Mouse (Mus musculus) neural tube, embryonic 11.5 days (tissue): ENCODE data around the gene Zc3hav1. TPM values are rescaled to one million over a fixed set of nuclear protein-coding genes. Genes with fewer than 3 reads are reported as not detected.
A peak's percentile ranks its signal among the peaks of the same experiment; 100 is the strongest.

Experiments used
- ATAC-seq: fragments of 200-750 bp; cut with Nextera tagmentation; 2 replicates; pipeline ENCODE4 v1.8.0; 2017; ENCODE audit warnings: moderate number of reproducible peaks, mild to moderate bottlenecking, moderate TSS enrichment, moderate library complexity; ENCODE audit not compliant: insufficient read depth, low FRiP score, low TSS enrichment
- DNase-seq: peaks from one replicate; pipeline ENCODE4 v3.0.0-alpha.2; 2015; ENCODE audit warnings: low spot score
- H3K27ac ChIP-seq: fragments of 300-500 bp; sonication (generic); 2 replicates; pipeline ENCODE4 v1.5.1; 2014; ENCODE audit warnings: low read depth, mild to moderate bottlenecking, low read length
- H3K27me3 ChIP-seq: fragments of 300-500 bp; sonication (generic); 2 replicates; pipeline ENCODE4 v1.6.1; 2014; ENCODE audit warnings: mild to moderate bottlenecking, low read length, mixed read lengths; ENCODE audit not compliant: control insufficient read depth, insufficient read depth
- H3K36me3 ChIP-seq: fragments of 300-500 bp; sonication (generic); 2 replicates; pipeline ENCODE4 v1.6.1; 2014; ENCODE audit warnings: mild to moderate bottlenecking, low read length, moderate library complexity, mixed read lengths; ENCODE audit not compliant: control insufficient read depth, insufficient read depth
- H3K4me1 ChIP-seq: fragments of 300-500 bp; sonication (generic); 2 replicates; pipeline ENCODE4 v1.6.1; 2014; ENCODE audit warnings: low read length, mixed read lengths; ENCODE audit not compliant: control insufficient read depth, insufficient read depth
- H3K4me2 ChIP-seq: fragments of 300-500 bp; sonication (generic); 2 replicates; pipeline ENCODE4 v1.6.1; 2014; ENCODE audit warnings: low read depth, mild to moderate bottlenecking, moderate library complexity
- H3K4me3 ChIP-seq: fragments of 300-500 bp; sonication (generic); 2 replicates; pipeline ENCODE4 v1.5.1; 2014; ENCODE audit warnings: low read depth, low read length
- H3K9ac ChIP-seq: fragments of 300-500 bp; sonication (generic); 2 replicates; pipeline ENCODE4 v1.6.1; 2014; ENCODE audit warnings: mild to moderate bottlenecking, low read length
- H3K9me3 ChIP-seq: fragments of 300-500 bp; sonication (generic); 2 replicates; pipeline ENCODE4 v1.6.1; 2016; ENCODE audit warnings: low read length; ENCODE audit not compliant: control insufficient read depth
- WGBS: fragments of 180-500 bp; shearing (Covaris S2); extraction: QIAGEN DNeasy Blood & Tissue Kit; methylation state at CpG from one replicate; pipeline ENCODE4 v1.1.7; 2014; 5-methylcytosine and 5-hydroxymethylcytosine counted together
- polyA plus RNA-seq: library from polyadenylated mRNA; unstranded; fragments of >200 nt; fragmentation: Nextera tagmentation; extraction: Ambion mirVana; gene quantifications from 2 replicates; pipeline ENCODE4 v1.2.1, GENCODE M21; 2014

Zc3hav1 gene
- polyA plus RNA-seq, 1 experiment from 2014 or later, result 1.4 TPM

- no peak overlapping the region for H3K27ac ChIP-seq
- WGBS, result 94% methylated on average over 9 of the region's 9 CpGs
- H3K9ac ChIP-seq, result no peak overlapping the region
- no peaks in the 10 kb centered on the region for H3K36me3 ChIP-seq
- H3K4me2 ChIP-seq, result no peak overlapping the region
- H3K9me3 ChIP-seq, result no peaks in the 10 kb centered on the region
- no peak overlapping the region for H3K4me3 ChIP-seq
- H3K27me3 ChIP-seq, result no peaks in the 10 kb centered on the region
- H3K4me1 ChIP-seq, result no peaks in the 10 kb centered on the region
- DNase-seq, result no peak
- ATAC-seq, result no peak
Measured at GRCm38 (mm10) chr6:38320621-38321020, 33.8 kb downstream of the Zc3hav1 start.

GRCm38 (mm10) chr6:38316050-38316449 lies 38.4 kb downstream of the Zc3hav1 start:
- Histone ChIP-seq H3K27me3 (no peaks in the 10 kb centered on the region), H3K36me3 (no peaks in the 10 kb centered on the region), H3K4me1 (no peaks in the 10 kb centered on the region), H3K9me3 (no peaks in the 10 kb centered on the region), H3K4me2 (no peak overlapping the region), H3K9ac (no peak overlapping the region), H3K4me3 (no peak overlapping the region), H3K27ac (no peak overlapping the region)
- DNase-seq (no peak), ATAC-seq (no peak)
- WGBS, result 93% methylated on average over 4 of the region's 4 CpGs

- no peaks in the 10 kb centered on the region for H3K36me3 ChIP-seq
- no peak overlapping the region for H3K4me3 ChIP-seq
- H3K4me2 ChIP-seq, result no peak overlapping the region
- no peaks in the 10 kb centered on the region for H3K9me3 ChIP-seq
- no peak for ATAC-seq
- no peaks in the 10 kb centered on the region for H3K4me1 ChIP-seq
- no peak overlapping the region for H3K27ac ChIP-seq
- no peak for DNase-seq
- no peaks in the 10 kb centered on the region for H3K27me3 ChIP-seq
- H3K9ac ChIP-seq, result no peak overlapping the region
Measured at GRCm38 (mm10) chr6:38309741-38310140, 44.7 kb downstream of the Zc3hav1 start.

GRCm38 (mm10) chr6:38304981-38305380 lies 49.4 kb downstream of the Zc3hav1 start:
- WGBS, result 81% methylated on average over 3 of the region's 3 CpGs
- Histone ChIP-seq H3K36me3 (no peaks in the 10 kb centered on the region), H3K4me3 (no peak overlapping the region), H3K9me3 (no peaks in the 10 kb centered on the region), H3K4me2 (no peak overlapping the region), H3K27ac (no peak overlapping the region), H3K27me3 (no peaks in the 10 kb centered on the region), H3K4me1 (no peaks in the 10 kb centered on the region), H3K9ac (no peak overlapping the region)
- DNase-seq (no peak), ATAC-seq (no peak)

- H3K9ac ChIP-seq, result peak within 1 kb of the TSS; percentile 99
- peak within 1 kb of the TSS; percentile 80 for H3K4me3 ChIP-seq
- H3K9me3 ChIP-seq, result no peaks in the 10 kb centered on the region
- H3K4me2 ChIP-seq, result peak within 1 kb of the TSS; percentile 65
- peaks cover 3% of the 10 kb centered on the region for H3K36me3 ChIP-seq
- H3K27ac ChIP-seq, result peak within 1 kb of the TSS; percentile 98
- ATAC-seq, result peak; percentile 94
- no peaks in the 10 kb centered on the region for H3K27me3 ChIP-seq
- H3K4me1 ChIP-seq, result peaks cover 2% of the 10 kb centered on the region; the same call in 1 of the 2 replicates
- WGBS, result 0% methylated on average over 45 of the region's 70 CpGs
- DNase-seq, result peak; percentile 89
Measured at GRCm38 (mm10) chr6:38298761-38299401, 55.5 kb downstream of the Zc3hav1 start, which contains the start of gene Zc3hav1l. Gene Zc3hav1l, minus strand, starts transcription at chr6:38299259.

GRCm38 (mm10) chr6:38298246-38298635 lies 56.2 kb downstream of the Zc3hav1 start:
- DNase-seq, result peak; percentile 75
- Histone ChIP-seq H3K27ac (peak overlapping the region; percentile 98), H3K4me1 (peaks cover 2% of the 10 kb centered on the region; the same call in 1 of the 2 replicates), H3K4me2 (peak overlapping the region; percentile 65), H3K27me3 (no peaks in the 10 kb centered on the region), H3K4me3 (peak overlapping the region; percentile 80), H3K9ac (peak overlapping the region; percentile 99), H3K9me3 (no peaks in the 10 kb centered on the region), H3K36me3 (peaks cover 3% of the 10 kb centered on the region)
- ATAC-seq, result peak; percentile 25
- WGBS, result 0% methylated on average over 10 of the region's 10 CpGs

- peak; percentile 34 for DNase-seq
- Histone ChIP-seq H3K27ac (peak overlapping the region; percentile 98), H3K4me2 (peak overlapping the region; percentile 65), H3K9ac (peak overlapping the region; percentile 99), H3K27me3 (no peaks in the 10 kb centered on the region), H3K4me3 (peak overlapping the region; percentile 80; the same call in 1 of the 2 replicates), H3K9me3 (no peaks in the 10 kb centered on the region), H3K4me1 (peaks cover 2% of the 10 kb centered on the region; the same call in 1 of the 2 replicates), H3K36me3 (peaks cover 3% of the 10 kb centered on the region)
- 0 out of 2 replicates have a peak, but pooled peaks have one; percentile 1 for ATAC-seq
- 44% methylated on average over 12 of the region's 12 CpGs for WGBS
Measured at GRCm38 (mm10) chr6:38297580-38298245, 56.7 kb downstream of the Zc3hav1 start.

- ATAC-seq, result no peak
- Histone ChIP-seq H3K9ac (no peak overlapping the region), H3K4me2 (no peak overlapping the region), H3K36me3 (peaks cover 6% of the 10 kb centered on the region), H3K9me3 (no peaks in the 10 kb centered on the region), H3K4me3 (no peak overlapping the region), H3K27ac (no peak overlapping the region), H3K27me3 (no peaks in the 10 kb centered on the region), H3K4me1 (peaks cover 2% of the 10 kb centered on the region; the same call in 1 of the 2 replicates)
- no peak for DNase-seq
- 68% methylated on average over 3 of the region's 3 CpGs for WGBS
Measured at GRCm38 (mm10) chr6:38293708-38294107, 60.7 kb downstream of the Zc3hav1 start.
